Mouse (Mus musculus) kidney, embryonic 16.5 days (tissue): Measurements from ENCODE around the gene Zmiz1. TPM values are rescaled to one million over a fixed set of nuclear protein-coding genes. Genes with fewer than 3 reads are reported as not detected.

Source experiments
- ATAC-seq: fragments of 200-750 bp; cut with Nextera tagmentation; 2 replicates; pipeline ENCODE4 v1.8.0; 2017; ENCODE audit warnings: moderate TSS enrichment; ENCODE audit not compliant: low FRiP score, low TSS enrichment
- H3K27ac ChIP-seq: fragments of 300-500 bp; sonication (generic); 2 replicates; pipeline ENCODE4 v1.5.1; 2014; ENCODE audit warnings: low read length
- H3K27me3 ChIP-seq: fragments of 300-500 bp; sonication (generic); 2 replicates; pipeline ENCODE4 v1.6.1; 2014; ENCODE audit warnings: low read length, control low read depth, mixed read lengths; ENCODE audit not compliant: insufficient read depth
- H3K36me3 ChIP-seq: fragments of 300-500 bp; sonication (generic); 2 replicates; pipeline ENCODE4 v1.6.1; 2014; ENCODE audit warnings: low read length, control low read depth, mixed read lengths; ENCODE audit not compliant: insufficient read depth
- H3K4me1 ChIP-seq: fragments of 300-500 bp; sonication (generic); 2 replicates; pipeline ENCODE4 v1.6.1; 2014; ENCODE audit warnings: low read length, control low read depth, mixed read lengths; ENCODE audit not compliant: insufficient read depth
- H3K4me2 ChIP-seq: fragments of 300-500 bp; sonication (generic); replicated peaks from 2 replicates; pipeline ENCODE4 v1.6.1; 2014; ENCODE audit warnings: low read depth, low read length
- H3K4me3 ChIP-seq: fragments of 300-500 bp; sonication (generic); 2 replicates; pipeline ENCODE4 v1.5.1; 2014; ENCODE audit warnings: mild to moderate bottlenecking, low read length
- H3K9ac ChIP-seq: fragments of 300-500 bp; sonication (generic); replicated peaks from 2 replicates; pipeline ENCODE4 v1.6.1; 2014; ENCODE audit warnings: low read length
- H3K9me3 ChIP-seq: fragments of 300-500 bp; sonication (generic); 2 replicates; pipeline ENCODE4 v1.6.1; 2016; ENCODE audit warnings: low read length, control low read depth
- WGBS: fragments of 180-500 bp; shearing (Covaris S2); extraction: QIAGEN DNeasy Blood & Tissue Kit; methylation state at CpG from one replicate; pipeline ENCODE4 v1.1.7; 2014; 5-methylcytosine and 5-hydroxymethylcytosine counted together
- polyA plus RNA-seq: library from polyadenylated mRNA; unstranded; fragments of >200 nt; fragmentation: Nextera tagmentation; extraction: Ambion mirVana; gene quantifications from 2 replicates; pipeline ENCODE4 v1.2.1, GENCODE M21; 2015

Gene Zmiz1
- polyA plus RNA-seq, 1 experiment from 2014 or later: 36.0 TPM

DNA sequence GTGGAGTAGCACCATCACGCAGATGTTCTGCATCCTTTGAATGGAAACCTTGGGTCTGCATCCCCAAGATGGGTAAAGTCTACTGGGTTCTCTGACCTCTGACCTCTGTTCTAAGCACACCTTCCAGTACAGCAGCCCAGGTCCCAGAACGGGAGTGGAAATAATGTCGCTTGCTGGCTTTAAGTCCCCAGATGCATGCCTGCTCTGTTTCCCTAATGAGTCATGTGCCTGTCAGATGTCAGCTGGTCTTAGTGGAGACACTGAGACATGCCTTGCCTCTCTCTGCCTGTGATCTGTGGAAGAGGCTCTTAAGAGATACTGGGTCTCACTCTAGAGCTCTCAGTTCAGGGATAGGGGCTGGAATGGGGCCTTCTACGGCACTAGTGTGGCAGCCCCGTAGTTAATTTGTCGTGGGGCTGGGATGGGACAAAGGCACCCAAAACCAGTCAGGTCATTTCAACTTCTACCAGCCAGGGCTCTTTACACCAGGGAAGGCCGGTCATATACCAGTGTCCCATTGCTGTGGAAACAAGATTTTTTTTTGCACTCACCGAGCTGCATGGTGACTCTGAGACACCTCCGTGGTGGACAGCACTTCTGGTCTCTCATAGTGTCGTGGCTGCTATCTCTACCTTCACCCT lies 128.0 kb downstream of the Zmiz1 start:
- 37% methylated on average over 10 of the region's 10 CpGs for WGBS

DNA sequence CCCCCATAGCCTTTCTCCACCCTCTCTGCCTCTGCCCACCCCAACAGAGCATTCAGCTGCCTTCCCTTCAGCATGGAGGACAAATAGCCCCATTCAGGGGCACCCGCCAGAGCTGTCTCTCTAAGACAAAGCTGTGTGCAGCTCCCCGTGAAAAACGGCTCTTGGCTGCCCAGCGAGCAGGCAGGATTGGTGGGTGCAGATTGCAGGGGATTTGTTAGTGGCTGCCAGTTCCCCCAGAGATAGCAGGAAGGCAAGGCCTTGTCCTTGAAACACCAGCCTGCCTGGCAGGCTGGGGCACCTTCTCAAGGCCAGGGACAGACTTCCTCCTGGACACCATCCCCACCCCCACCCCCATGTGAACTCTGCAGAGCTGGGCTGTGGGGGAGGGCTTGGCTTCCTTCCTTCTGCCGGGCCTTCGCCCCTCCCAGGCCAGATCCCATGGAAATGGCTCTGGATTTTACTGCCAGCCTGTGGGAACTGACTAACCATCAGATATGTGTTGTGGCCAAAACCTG lies 128.6 kb downstream of the Zmiz1 start:
- Histone ChIP-seq H3K27ac (peak overlapping the region; percentile 86), H3K4me1 (peaks cover 57% of the 10 kb centered on the region), H3K9me3 (no peaks in the 10 kb centered on the region), H3K27me3 (no peaks in the 10 kb centered on the region), H3K4me3 (no peak overlapping the region), H3K4me2 (peak overlapping the region; percentile 3; the same call in 1 of the 2 replicates), H3K36me3 (peaks cover 22% of the 10 kb centered on the region), H3K9ac (peak overlapping the region; percentile 34)
- peak; percentile 76 for ATAC-seq
- WGBS: 6% methylated on average over 6 of the region's 6 CpGs

More for the DNA sequence above, 128.0 kb downstream of the Zmiz1 start:
- H3K9ac ChIP-seq: peak overlapping the region; percentile 34
- peak overlapping the region; percentile 1; the same call in 1 of the 2 replicates for H3K4me2 ChIP-seq
- peaks cover 28% of the 10 kb centered on the region for H3K36me3 ChIP-seq
- no peak overlapping the region for H3K4me3 ChIP-seq
- H3K27ac ChIP-seq: peak overlapping the region; percentile 86
- no peaks in the 10 kb centered on the region for H3K27me3 ChIP-seq
- H3K4me1 ChIP-seq: peaks cover 57% of the 10 kb centered on the region
- ATAC-seq: peak; percentile 22
- H3K9me3 ChIP-seq: no peaks in the 10 kb centered on the region

- H3K4me3 ChIP-seq: no peak overlapping the region
- no peaks in the 10 kb centered on the region for H3K9me3 ChIP-seq
- no peaks in the 10 kb centered on the region for H3K27me3 ChIP-seq
- peak overlapping the region; percentile 86 for H3K27ac ChIP-seq
- no peak for ATAC-seq
- H3K36me3 ChIP-seq: peaks cover 16% of the 10 kb centered on the region
- 0 out of 2 replicates have a peak overlapping the region, but pooled peaks have one; percentile 3 for H3K4me2 ChIP-seq
- H3K4me1 ChIP-seq: peaks cover 57% of the 10 kb centered on the region
- H3K9ac ChIP-seq: peak overlapping the region; percentile 34
- 35% methylated on average over 2 of the region's 2 CpGs for WGBS
Measured at GRCm38 (mm10) chr14:25588156-25588555, 129.2 kb downstream of the Zmiz1 start.

DNA sequence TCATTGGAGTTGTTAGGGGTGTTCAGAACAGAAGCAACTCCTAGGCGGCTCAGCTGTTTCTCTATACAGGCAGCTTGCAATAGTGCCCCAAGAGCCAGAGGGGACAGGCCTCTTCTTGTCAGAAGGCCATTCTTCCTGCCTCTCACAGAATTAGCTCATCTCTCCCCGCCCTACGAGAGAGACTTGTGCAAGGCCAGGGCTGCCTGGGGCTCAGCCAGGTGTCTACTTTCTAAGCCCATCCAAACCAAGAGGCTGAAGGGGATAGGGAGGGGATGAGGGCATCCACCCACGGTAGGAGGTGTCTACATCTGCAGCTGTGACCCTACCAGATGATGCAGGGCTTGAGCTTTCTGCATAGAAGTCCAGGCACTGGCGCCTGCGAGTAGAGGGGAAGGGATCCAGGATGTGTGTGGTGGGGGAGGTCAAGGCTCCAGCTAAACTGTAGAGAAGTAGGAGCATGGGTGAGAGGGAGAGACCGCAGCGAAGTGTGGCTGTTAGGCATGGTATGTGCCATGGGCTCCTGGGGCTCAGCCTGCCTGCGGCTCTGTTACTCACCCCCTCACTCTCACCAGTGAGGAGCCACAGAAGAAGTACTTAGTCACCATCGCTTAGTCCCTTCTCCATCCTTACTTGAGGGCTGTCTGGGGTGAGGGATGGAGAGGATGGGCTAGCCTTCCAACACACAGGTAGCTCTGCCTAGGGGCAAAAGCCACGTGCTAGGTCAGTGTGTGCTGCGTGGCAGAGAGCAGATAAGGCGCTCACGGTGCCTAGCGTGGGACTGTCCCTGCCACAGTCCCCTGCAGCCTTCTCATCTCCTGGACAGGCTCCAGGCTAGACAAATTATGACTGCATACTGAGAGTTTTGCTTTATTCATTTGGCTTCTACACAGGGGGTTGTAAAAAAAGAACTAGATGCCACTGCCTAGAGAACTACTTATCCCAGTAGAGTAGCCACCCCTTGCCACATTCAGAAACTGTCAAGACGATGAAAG lies 130.3 kb downstream of the Zmiz1 start:
- WGBS: 70% methylated on average over 16 of the region's 16 CpGs

DNA sequence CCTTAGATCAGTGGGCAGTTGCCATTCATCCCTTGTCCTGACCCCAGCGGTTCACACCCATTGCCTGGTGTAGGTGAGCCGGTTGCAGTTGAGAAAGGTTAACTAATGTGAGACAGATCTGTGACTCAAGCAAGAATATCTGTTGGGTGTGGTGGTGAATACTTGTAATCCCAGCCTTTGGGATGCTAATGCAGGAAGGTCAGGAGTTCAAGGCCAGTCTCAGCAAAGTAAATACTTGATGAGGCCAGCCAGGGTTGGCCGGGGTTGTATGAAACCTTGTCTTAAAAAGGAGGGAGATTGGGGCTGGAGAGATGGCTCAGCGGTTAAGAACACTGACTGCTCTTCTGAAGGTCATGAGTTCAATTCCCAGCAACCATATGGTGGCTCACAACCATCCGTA lies 132.0 kb downstream of the Zmiz1 start:
- H3K36me3 ChIP-seq: 0 out of 2 replicates have a peak, but pooled peaks cover 4% of the 10 kb centered on the region
- H3K4me2 ChIP-seq: no peak overlapping the region
- 59% methylated on average over 4 of the region's 5 CpGs for WGBS
- H3K4me3 ChIP-seq: no peak overlapping the region
- H3K27me3 ChIP-seq: no peaks in the 10 kb centered on the region
- H3K9ac ChIP-seq: no peak overlapping the region
- no peaks in the 10 kb centered on the region for H3K9me3 ChIP-seq
- no peak for ATAC-seq
- peaks cover 51% of the 10 kb centered on the region for H3K4me1 ChIP-seq
- H3K27ac ChIP-seq: no peak overlapping the region

More for the DNA sequence above, 130.3 kb downstream of the Zmiz1 start:
- Histone ChIP-seq H3K9me3 (no peaks in the 10 kb centered on the region), H3K27me3 (no peaks in the 10 kb centered on the region), H3K27ac (peak overlapping the region; percentile 86), H3K36me3 (peaks cover 7% of the 10 kb centered on the region; the same call in 1 of the 2 replicates), H3K4me2 (no peak overlapping the region), H3K4me1 (peaks cover 63% of the 10 kb centered on the region), H3K4me3 (no peak overlapping the region), H3K9ac (no peak overlapping the region)
- ATAC-seq: no peak

GRCm38 (mm10) chr14:25591426-25591825 lies 132.4 kb downstream of the Zmiz1 start:
- peaks cover 47% of the 10 kb centered on the region for H3K4me1 ChIP-seq
- WGBS: 93% methylated on average over 1 of the region's 1 CpGs
- H3K27ac ChIP-seq: no peak overlapping the region

GRCm38 (mm10) chr14:25592522-25592921 lies 133.5 kb downstream of the Zmiz1 start:
- Histone ChIP-seq H3K27me3 (no peaks in the 10 kb centered on the region), H3K4me3 (no peak overlapping the region), H3K36me3 (peaks cover 4% of the 10 kb centered on the region; the same call in 1 of the 2 replicates), H3K4me1 (peaks cover 36% of the 10 kb centered on the region), H3K4me2 (no peak overlapping the region), H3K27ac (no peak overlapping the region), H3K9me3 (no peaks in the 10 kb centered on the region), H3K9ac (no peak overlapping the region)
- 60% methylated on average over 6 of the region's 6 CpGs for WGBS
- ATAC-seq: no peak

More at GRCm38 (mm10) chr14:25591426-25591825, 132.4 kb downstream of the Zmiz1 start:
- H3K9ac ChIP-seq: no peak overlapping the region
- H3K9me3 ChIP-seq: no peaks in the 10 kb centered on the region
- H3K4me2 ChIP-seq: no peak overlapping the region
- no peaks in the 10 kb centered on the region for H3K27me3 ChIP-seq
- 0 out of 2 replicates have a peak, but pooled peaks cover 4% of the 10 kb centered on the region for H3K36me3 ChIP-seq
- H3K4me3 ChIP-seq: no peak overlapping the region
- ATAC-seq: no peak

- Histone ChIP-seq H3K27me3 (no peaks in the 10 kb centered on the region), H3K36me3 (peaks cover 11% of the 10 kb centered on the region), H3K9me3 (no peaks in the 10 kb centered on the region), H3K4me3 (no peak overlapping the region), H3K4me1 (peaks cover 22% of the 10 kb centered on the region), H3K9ac (no peak overlapping the region), H3K4me2 (no peak overlapping the region), H3K27ac (no peak overlapping the region)
- ATAC-seq: no peak
- 62% methylated on average over 8 of the region's 8 CpGs for WGBS
Measured at GRCm38 (mm10) chr14:25593876-25594275, 134.9 kb downstream of the Zmiz1 start.

DNA sequence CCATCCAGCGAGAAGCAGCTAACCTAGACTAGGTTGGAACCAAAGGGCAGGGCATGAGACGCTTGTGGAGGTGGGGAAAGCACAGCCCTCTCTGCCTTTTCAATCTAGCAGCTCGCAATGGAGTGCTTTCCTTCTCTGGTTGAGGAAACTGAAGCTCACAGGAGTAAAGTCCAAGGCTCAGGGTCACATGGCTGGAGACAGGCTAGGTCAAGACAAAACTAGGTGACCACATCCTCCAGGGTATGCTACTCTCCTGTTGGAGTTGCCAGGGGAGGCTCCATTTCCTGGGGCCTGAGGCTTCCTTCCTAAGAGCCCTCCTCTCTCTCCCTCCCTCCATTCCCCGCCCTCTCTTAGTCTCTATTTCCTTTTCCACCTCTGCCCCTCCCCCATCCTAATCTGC lies 135.6 kb downstream of the Zmiz1 start:
- H3K27me3 ChIP-seq: no peaks in the 10 kb centered on the region
- no peak for ATAC-seq
- H3K9ac ChIP-seq: no peak overlapping the region
- no peaks in the 10 kb centered on the region for H3K9me3 ChIP-seq
- WGBS: 61% methylated on average over 4 of the region's 4 CpGs
- no peak overlapping the region for H3K4me2 ChIP-seq
- no peak overlapping the region for H3K4me3 ChIP-seq
- H3K36me3 ChIP-seq: peaks cover 12% of the 10 kb centered on the region
- H3K27ac ChIP-seq: 0 out of 2 replicates have a peak overlapping the region, but pooled peaks have one; percentile 1
- H3K4me1 ChIP-seq: peaks cover 15% of the 10 kb centered on the region
